Mouse (Mus musculus): ENCODE measurements around the gene Aff4. TPM values are rescaled to one million over a fixed set of nuclear protein-coding genes. Genes with fewer than 3 reads are reported as not detected.

The Aff4 gene
- polyA plus RNA-seq (2017; shearing (Covaris generic)) = 588 TPM

DNA sequence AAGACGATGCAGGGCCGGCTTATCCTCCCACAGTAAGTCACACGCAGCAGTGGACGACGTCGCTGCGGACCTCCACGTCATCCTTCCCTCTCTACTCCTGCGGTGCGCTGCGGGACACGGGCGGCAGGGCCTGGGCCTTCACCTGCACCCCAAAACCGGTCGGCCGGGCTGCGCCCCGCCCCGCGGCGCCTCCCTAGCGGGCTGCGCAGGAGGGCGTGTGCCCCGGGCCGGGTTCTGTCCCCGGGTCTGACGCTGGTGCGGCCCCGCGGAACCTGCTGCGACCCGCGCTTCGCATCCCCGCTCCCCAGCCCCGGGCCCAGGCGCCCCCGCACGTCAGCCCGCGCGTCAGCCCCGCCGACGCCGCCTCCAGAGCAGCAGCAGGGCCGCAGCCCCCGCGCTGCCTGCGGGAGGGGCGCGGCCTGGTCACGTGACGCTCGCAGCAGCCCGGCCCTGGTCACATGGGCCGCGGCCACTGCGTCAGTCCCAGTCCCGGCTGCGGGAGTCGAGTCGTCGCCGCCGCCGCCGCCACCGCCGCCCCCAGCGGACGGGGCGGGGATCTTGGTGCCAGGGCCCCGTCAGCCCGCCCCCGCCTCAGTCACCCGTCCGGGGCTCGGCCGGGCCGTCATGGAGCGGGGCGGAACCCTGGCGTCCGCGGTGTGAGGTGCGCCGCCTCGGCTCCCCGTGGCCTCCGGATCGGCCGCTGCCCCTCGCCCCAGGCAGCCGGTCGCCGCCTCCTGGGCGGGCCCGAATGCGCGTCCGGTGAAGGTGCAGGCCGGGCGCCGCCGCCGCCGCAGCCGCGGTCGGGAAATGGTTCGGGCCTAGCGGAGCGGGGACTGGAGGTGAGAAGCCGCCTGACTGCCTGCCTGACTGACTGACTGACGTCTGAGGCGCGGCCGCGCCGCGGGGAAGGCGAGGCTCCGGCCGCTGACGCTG, at the start of gene Aff4:
Gene Aff4, plus strand, starts transcription at position 543 of the 933 bp plus-strand sequence.

DNA sequence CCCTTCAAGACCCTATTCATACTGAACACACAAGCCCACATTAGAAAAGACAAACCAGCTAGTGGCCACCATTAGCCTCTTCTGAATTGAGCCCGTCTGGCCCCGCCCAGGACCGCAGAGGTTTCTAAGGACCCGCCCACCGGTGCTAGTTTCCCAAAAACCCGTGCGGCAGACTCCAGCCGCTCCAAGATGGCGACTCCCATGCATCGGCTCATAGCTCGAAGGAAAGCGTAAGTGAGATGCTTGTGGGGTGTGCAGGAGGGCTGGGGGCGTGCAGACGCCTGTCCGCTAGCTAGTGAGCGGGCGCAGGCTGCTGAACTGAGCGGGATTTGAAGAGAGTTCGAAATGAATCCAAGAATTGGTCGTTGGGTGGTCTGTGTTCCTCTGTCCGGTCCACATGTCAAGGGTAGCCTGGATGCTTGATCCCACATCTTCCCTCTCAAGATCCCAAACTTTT, 26.1 kb upstream of the Aff4 start, which contains the start of gene Zcchc10:
Gene Zcchc10, plus strand, starts transcription at position 168 of the 457 bp plus-strand sequence.

DNA sequence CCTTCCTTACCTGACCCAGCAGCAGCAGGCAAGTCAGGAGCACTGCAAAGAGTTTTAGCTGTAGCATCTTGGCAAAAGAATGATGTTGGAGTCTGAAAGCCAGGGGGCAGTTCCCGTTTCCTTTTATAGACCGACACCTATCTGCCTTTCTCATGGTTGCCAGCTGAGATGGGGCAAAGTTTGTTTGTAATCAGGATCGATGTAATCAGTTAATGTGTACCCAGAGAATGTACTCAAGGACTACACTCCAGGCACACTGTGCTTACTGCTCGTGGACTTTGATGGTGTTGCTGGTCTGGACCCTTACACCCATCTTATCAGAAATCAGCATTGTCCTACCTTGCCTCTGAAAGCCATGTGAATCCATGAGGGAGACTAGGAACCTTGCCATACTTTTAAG, 72.4 kb downstream of the Aff4 start, which contains the start of gene Leap2:
Gene Leap2, minus strand, starts transcription at position 135 of the 400 bp plus-strand sequence.

DNA sequence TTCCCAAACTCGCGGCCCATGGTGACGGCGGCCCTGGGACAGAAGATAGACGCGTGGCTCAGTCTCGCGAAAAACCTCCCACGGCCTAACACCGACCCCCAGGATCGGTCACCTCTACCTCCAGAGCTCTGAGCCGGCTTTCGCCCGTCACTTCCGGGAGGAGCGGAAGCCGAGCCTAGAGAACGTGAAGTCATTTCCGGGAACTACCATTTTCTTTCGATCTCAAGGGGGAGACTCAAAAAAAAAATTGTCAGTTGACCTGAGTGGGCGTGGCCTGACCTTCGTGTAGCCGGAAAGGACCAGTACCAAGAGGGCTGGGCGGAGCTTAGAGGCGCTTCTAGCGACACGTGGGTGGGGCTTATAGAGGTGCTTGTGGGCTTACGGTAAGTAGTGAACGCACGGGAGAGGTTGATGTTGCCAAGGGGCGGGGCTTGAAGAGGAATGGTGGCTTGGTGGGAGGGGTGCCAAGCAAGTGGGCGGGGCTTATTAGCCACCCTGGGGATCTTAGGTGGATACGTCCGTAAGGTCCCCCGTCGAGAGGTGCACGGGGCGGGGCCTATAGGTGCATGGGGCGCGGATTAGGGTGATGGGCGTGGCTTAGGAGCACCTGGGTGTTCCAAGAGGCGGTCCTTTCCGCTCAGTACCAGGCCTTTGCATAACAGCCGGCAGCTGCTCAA, 80.2 kb downstream of the Aff4 start, which contains the start of the genes Uqcrq and Gdf9:
Gene Uqcrq, minus strand, starts transcription at position 162 of the 677 bp plus-strand sequence.
Gene Gdf9, plus strand, starts transcription at position 354 of the 677 bp plus-strand sequence.

DNA sequence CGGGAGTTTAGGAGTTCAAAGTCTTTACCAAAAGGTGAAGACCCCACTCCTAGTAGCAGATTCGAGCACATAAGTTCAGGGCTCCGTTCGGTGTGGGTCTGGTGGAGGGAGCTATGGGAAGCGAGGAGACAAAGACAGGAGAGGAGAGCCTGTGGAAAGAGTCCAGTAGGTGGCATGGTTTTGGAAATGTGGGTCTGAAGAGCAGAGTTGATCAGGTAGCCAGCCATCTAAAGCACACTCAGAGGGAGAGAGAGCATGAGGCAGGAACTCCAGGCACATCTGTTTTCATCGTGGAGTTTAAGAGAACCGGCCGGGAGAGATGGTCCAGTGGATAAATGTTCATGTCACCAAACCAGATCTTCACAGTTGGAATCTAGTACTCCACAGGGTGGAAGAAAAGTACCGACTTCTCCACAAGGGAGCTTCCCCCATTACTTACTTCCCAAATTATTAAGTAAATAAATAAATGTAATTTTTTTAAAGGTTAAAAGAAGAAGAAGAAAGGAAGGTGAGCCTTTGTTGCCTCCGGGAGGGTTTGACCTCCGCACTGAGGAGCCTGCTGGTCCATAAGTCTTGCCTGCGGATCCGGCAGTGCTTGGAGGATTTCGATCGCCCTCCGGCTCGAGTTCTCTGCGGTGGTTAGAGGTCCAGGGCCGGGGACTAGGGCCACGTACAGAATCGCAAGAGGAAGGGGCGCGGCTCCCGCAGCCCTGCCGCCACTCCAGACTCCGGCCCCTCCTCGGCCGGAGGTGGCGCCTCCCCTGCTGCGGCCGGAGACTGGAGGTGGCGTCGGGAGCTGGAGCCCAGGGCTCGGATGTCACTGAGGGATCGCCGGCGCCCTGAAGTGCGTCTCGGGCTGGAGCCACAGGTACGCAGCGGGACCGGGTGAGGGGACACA, 106.1 kb downstream of the Aff4 start, which contains the start of the genes Gm10447 and Shroom1:
Gene Gm10447, minus strand, starts transcription at position 637 of the 898 bp plus-strand sequence.
Gene Shroom1, plus strand, starts transcription at position 732 of the 898 bp plus-strand sequence.

DNA sequence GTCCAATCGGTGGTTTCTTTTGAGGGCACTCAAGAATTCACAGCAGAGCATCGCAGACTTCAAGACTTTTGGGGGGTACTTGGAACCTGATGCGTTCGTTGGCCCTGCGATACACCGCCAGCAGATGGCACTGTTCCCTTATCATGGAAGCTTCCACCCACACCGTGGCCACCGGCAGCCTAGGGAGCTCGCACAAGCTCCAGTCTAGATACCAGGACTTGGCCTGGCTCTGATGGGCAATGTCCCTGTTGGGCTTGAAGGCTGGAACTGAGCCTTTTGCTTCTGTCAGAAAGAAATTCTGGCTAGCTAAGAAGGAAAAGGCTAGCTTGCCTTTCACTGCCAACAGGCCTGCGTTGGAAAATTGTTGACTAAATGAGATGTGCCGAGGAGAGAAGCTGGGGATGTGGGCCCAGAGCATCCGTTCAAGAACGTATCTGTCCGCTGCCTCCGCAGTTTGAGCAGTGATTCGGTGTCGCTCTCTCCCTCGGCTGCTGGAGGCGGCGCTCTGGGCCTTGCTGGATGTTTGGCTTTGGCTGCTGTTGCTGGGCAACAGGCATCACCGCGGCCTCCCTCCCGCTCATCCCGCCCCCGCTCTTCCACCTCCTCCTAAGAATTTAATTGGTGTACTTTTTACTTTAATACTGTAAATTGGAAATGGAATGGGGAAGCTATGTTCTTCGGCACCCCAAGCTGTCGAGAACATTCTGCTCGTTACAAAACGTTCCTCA, 119.5 kb downstream of the Aff4 start, which contains the start of gene Gm9837:
Gene Gm9837, minus strand, starts transcription at position 512 of the 728 bp plus-strand sequence.

Other genes starting within 250 kb of the Aff4 start
- gene Hspa4, start 50.4 kb upstream of the Aff4 start, polyA plus RNA-seq (2017; shearing (Covaris generic)) = 185 TPM
- gene Zcchc10, start 26.2 kb upstream of the Aff4 start, polyA plus RNA-seq (2017; shearing (Covaris generic)) = 32.1 TPM
- gene Leap2, start 72.3 kb downstream of the Aff4 start, polyA plus RNA-seq (2017; shearing (Covaris generic)) = not detected
- 222 TPM for gene Uqcrq, start 80.0 kb downstream of the Aff4 start, polyA plus RNA-seq (2017; shearing (Covaris generic))
- 0.27 TPM for gene Gdf9, start 80.2 kb downstream of the Aff4 start, polyA plus RNA-seq (2017; shearing (Covaris generic))
- gene Gm10447, start 106.3 kb downstream of the Aff4 start, polyA plus RNA-seq (2017; shearing (Covaris generic)) = not detected
- gene Shroom1, start 106.4 kb downstream of the Aff4 start, polyA plus RNA-seq (2017; shearing (Covaris generic)) = not detected
- gene Gm9837, start 119.6 kb downstream of the Aff4 start, polyA plus RNA-seq (2017; shearing (Covaris generic)) = not detected
- not detected for gene Gm9945, start 129.3 kb downstream of the Aff4 start, polyA plus RNA-seq (2017; shearing (Covaris generic))
- not detected for gene Sowaha, start 129.4 kb downstream of the Aff4 start, polyA plus RNA-seq (2017; shearing (Covaris generic))
- 1.2 TPM for gene Sept8, start 168.4 kb downstream of the Aff4 start, polyA plus RNA-seq (2017; shearing (Covaris generic))
- gene Kif3a, start 216.5 kb downstream of the Aff4 start, polyA plus RNA-seq (2017; shearing (Covaris generic)) = 8.3 TPM

All from naive thymus-derived CD4-positive, alpha-beta T cell, adult 5 months (primary cell).